Mouse (Mus musculus): ENCODE results near the gene Pea15a. TPM values are rescaled to one million over a fixed set of nuclear protein-coding genes. Genes with fewer than 3 reads are reported as not detected.

Gene Pea15a
- polyA plus RNA-seq, 1 experiment from 2014 or later: 350 TPM

DNA sequence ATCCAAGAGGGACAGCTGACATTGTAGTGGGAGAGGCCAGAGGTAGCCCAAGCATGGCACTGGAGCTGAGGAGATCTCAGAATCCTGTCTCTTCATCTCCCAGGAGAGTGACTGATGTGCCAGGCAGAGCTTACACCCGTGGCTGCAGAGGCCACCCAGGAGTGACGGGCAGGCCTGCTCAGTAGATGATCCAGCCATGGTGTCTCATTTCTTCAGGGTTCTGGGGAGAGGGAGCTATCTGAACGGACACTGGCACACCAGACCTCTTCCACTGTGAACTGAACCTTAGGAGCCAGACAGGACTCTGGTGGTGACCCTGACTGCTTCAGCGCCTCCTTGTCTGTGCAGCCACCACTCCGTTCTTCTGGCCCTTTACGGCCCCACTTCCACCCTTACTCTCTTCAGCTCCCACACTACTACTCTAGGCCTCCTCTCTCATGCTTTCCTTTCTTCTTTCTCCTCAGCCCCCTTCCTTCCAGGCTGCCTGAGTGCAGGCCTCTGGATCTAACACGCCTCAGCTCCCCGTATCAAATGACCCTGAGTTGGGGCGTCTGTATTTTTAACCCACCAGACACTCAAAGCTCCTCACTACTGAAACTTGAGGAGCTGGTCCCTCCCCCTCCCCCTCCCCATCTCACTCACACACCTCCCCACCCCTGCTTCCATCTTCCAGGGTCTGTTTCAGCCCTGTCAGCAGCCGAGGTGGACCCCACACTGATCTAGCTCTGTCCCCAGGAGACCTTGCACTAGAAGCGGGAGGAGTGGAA, 14.9 kb upstream of the Pea15a start:
- Histone ChIP-seq H3K9me3 (ENCODE audit: control insufficient read depth, low read length) (no peaks in the 10 kb centered on the region), H3K9ac (replicated peaks; ENCODE audit: low read depth, low read length) (no peak overlapping the region), H3K27ac (ENCODE audit: low read depth, low read length) (no peak overlapping the region), H3K4me1 (ENCODE audit: control insufficient read depth, insufficient read depth, low read length) (peaks cover 5% of the 10 kb centered on the region; the same call in 1 of the 2 replicates), H3K4me3 (ENCODE audit: low read depth, low read length) (no peak overlapping the region), H3K36me3 (ENCODE audit: control insufficient read depth, insufficient read depth, low read length) (no peaks in the 10 kb centered on the region), H3K27me3 (ENCODE audit: control insufficient read depth, insufficient read depth, low read length) (no peaks in the 10 kb centered on the region), H3K4me2 (ENCODE audit: low read depth, low read length) (no peak overlapping the region)
- ATAC-seq (ENCODE audit: low read depth): no peak
- 52% methylated on average over 11 of the region's 11 CpGs for WGBS

DNA sequence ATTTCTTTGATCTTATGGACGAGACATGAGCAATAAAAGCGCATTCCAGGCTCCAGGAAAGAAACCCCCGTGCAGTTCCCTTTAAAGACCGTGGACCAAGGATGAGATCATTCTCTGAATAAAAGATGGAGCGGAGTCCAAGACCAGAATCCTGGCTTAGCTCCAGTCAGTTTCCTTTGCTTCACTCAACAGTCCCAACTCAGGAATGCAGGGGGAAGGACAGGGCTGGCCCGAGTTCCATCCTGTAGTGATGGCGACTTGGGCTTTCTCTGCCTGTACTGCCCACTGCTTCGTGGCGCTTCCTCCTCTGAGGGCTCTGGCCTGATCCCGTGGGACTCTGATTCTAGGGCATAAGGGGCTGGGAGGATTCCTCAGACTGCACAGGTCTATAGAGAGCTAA, 13.8 kb upstream of the Pea15a start:
- ATAC-seq (ENCODE audit: low read depth): peak; percentile 49; the same call in 1 of the 2 replicates
- H3K4me2 ChIP-seq (ENCODE audit: low read depth, low read length): no peak overlapping the region
- H3K9me3 ChIP-seq (ENCODE audit: control insufficient read depth, low read length): no peaks in the 10 kb centered on the region
- no peaks in the 10 kb centered on the region for H3K27me3 ChIP-seq (ENCODE audit: control insufficient read depth, insufficient read depth, low read length)
- no peak overlapping the region for H3K4me3 ChIP-seq (ENCODE audit: low read depth, low read length)
- no peaks in the 10 kb centered on the region for H3K36me3 ChIP-seq (ENCODE audit: control insufficient read depth, insufficient read depth, low read length)
- no peak overlapping the region for H3K9ac ChIP-seq (replicated peaks; ENCODE audit: low read depth, low read length)
- H3K4me1 ChIP-seq (ENCODE audit: control insufficient read depth, insufficient read depth, low read length): peaks cover 5% of the 10 kb centered on the region; the same call in 1 of the 2 replicates
- 31% methylated on average over 10 of the region's 10 CpGs for WGBS
- 0 out of 2 replicates have a peak overlapping the region, but pooled peaks have one; percentile 2 for H3K27ac ChIP-seq (ENCODE audit: low read depth, low read length)

DNA sequence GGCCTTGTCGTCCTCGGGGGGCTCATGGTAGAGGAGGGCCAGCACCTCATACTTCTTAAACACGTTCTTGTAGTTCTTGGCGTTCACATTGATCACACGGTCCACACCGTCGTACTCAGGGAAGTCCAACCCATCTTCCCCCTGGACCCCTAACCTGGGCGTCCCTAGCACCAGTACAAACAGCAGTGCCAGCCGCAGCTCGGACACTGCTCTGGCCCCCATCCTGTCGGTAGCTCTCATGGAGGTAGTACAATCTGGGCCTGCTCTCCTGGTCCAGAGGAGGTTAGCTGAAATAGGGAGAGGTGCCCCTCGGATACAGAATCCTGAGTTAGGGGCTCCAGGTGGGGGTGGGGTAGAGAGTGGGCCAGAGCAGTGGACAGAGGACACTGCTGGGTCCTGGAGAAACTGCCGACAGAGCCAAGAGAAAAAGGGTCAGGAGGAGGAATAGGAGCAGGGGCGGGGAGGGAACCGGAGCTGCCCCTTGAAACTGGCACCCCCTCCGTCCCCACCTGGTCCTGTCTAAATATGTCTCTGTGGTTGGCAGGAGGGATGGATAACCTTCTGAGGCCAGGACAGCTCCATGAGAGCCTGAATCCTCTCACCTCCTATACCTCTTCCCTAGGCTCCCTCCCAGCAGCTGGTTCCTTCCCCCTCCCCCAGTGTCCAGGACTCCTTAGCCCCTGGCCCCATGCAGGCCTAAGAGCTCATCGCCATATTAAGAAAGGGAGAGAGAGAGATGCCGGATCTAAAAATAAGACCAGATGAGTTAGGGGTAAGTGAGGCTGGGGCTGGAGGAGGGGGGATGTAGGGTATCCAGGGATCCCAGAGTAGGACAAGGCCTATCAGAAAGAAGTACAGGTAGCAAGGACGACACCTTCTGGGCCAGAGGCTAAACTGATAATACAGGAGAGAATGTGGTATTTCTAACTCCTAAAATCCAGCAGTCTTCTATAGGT, 13.1 kb upstream of the Pea15a start, which contains the start of gene Casq1:
TSS of gene Casq1 (minus strand) at position 418 of the 956 bp plus-strand sequence.
- Histone ChIP-seq H3K27me3 (ENCODE audit: control insufficient read depth, insufficient read depth, low read length) (no peaks in the 10 kb centered on the region), H3K9me3 (ENCODE audit: control insufficient read depth, low read length) (no peaks in the 10 kb centered on the region), H3K36me3 (ENCODE audit: control insufficient read depth, insufficient read depth, low read length) (no peaks in the 10 kb centered on the region), H3K4me1 (ENCODE audit: control insufficient read depth, insufficient read depth, low read length) (peaks cover 5% of the 10 kb centered on the region; the same call in 1 of the 2 replicates), H3K9ac (replicated peaks; ENCODE audit: low read depth, low read length) (no peak within 1 kb of the TSS), H3K4me3 (ENCODE audit: low read depth, low read length) (no peak within 1 kb of the TSS), H3K4me2 (ENCODE audit: low read depth, low read length) (no peak within 1 kb of the TSS), H3K27ac (ENCODE audit: low read depth, low read length) (0 out of 2 replicates have a peak within 1 kb of the TSS, but pooled peaks have one; percentile 2)
- 86% methylated on average over 18 of the region's 19 CpGs for WGBS
- ATAC-seq (ENCODE audit: low read depth): no peak

DNA sequence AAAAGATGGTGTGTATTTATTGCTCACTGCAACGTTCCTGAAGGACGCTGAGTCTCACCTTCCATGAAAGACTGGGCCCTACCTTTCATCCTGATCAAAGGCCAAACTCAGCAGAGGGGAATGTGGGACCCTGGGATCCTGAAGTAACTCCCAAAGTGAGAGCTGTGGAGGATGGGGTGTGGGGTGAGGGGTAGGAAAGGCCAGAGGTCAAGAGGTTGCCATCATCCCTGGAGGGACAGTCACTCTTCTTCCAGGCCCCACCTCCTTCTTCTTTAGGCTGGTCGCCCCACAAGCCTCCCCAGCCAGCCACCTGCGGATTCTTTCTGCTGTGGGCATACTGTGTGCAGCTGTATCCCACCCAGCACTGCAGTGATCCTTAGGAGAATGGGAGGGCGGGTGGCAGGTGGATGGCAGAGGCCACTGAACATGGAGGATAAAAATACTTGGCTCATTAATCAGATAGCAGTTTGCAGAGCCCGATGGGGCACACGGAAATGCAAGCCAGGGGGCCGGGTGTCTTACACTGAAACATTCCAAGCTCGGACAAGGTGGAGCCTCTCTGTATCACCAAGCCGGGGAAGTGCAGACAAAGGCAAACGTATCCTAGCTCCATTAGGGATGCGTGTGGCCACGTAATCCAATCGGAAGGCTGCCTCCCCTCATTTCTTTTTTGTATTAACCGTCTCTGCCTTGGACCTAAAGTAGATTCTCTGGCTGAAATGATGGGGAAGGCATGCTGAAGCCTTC, 11.7 kb upstream of the Pea15a start:
- Histone ChIP-seq H3K4me1 (ENCODE audit: control insufficient read depth, insufficient read depth, low read length) (peaks cover 9% of the 10 kb centered on the region; the same call in 1 of the 2 replicates), H3K27ac (ENCODE audit: low read depth, low read length) (no peak overlapping the region), H3K4me2 (ENCODE audit: low read depth, low read length) (no peak overlapping the region)

DNA sequence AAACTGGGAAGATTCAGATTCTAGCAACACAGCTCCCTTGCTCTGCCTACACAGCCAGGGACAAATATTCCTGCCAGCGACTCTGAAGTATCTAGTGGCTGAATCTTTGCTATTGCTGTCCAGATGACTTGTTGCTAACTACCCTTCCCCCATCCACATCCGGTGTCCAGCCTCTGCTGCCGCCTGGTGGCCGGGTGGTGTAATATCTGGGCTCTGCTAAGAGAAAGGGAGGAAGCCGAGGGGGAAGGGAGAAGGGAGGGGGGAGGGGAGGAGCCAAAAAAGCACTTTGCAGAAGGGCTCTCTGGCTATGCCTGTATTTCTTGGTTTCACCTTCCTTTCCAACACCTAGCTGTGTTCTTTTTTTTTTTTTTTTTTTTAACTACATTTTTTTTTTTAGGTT, 10.5 kb upstream of the Pea15a start:
- WGBS: 2% methylated on average over 5 of the region's 5 CpGs
- no peak overlapping the region for H3K9ac ChIP-seq (replicated peaks; ENCODE audit: low read depth, low read length)
- no peaks in the 10 kb centered on the region for H3K9me3 ChIP-seq (ENCODE audit: control insufficient read depth, low read length)

More for the DNA sequence above, 11.7 kb upstream of the Pea15a start:
- H3K36me3 ChIP-seq (ENCODE audit: control insufficient read depth, insufficient read depth, low read length): no peaks in the 10 kb centered on the region
- ATAC-seq (ENCODE audit: low read depth): no peak
- no peaks in the 10 kb centered on the region for H3K9me3 ChIP-seq (ENCODE audit: control insufficient read depth, low read length)
- no peaks in the 10 kb centered on the region for H3K27me3 ChIP-seq (ENCODE audit: control insufficient read depth, insufficient read depth, low read length)
- 53% methylated on average over 15 of the region's 15 CpGs for WGBS
- no peak overlapping the region for H3K9ac ChIP-seq (replicated peaks; ENCODE audit: low read depth, low read length)
- H3K4me3 ChIP-seq (ENCODE audit: low read depth, low read length): no peak overlapping the region

DNA sequence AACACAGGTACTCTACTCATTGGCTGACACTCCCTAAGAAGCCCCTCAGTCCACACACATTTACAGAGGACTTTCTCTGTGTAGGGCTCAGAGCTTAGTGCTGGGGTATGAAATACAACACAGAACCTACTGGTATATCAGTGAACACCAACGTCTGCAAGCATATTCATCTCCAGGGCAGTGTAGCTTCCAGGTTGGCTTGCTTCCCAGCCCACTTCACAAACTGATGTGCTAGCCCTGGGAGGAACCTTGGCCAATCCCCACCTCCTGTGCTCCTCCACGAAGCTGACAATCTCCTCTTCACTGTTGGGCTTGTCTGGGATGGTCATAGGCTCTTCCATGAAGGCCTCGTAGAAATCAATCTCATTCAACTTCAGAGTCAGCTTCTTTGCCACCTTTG, 8.1 kb upstream of the Pea15a start:
- H3K4me1 ChIP-seq (ENCODE audit: control insufficient read depth, insufficient read depth, low read length): peaks cover 5% of the 10 kb centered on the region; the same call in 1 of the 2 replicates
- no peak overlapping the region for H3K4me3 ChIP-seq (ENCODE audit: low read depth, low read length)
- no peaks in the 10 kb centered on the region for H3K27me3 ChIP-seq (ENCODE audit: control insufficient read depth, insufficient read depth, low read length)
- H3K4me2 ChIP-seq (ENCODE audit: low read depth, low read length): no peak overlapping the region
- H3K9me3 ChIP-seq (ENCODE audit: control insufficient read depth, low read length): no peaks in the 10 kb centered on the region
- no peak overlapping the region for H3K9ac ChIP-seq (replicated peaks; ENCODE audit: low read depth, low read length)
- H3K36me3 ChIP-seq (ENCODE audit: control insufficient read depth, insufficient read depth, low read length): no peaks in the 10 kb centered on the region
- no peak for ATAC-seq (ENCODE audit: low read depth)
- H3K27ac ChIP-seq (ENCODE audit: low read depth, low read length): no peak overlapping the region
- 68% methylated on average over 3 of the region's 3 CpGs for WGBS

More for the DNA sequence above, 10.5 kb upstream of the Pea15a start:
- H3K4me1 ChIP-seq (ENCODE audit: control insufficient read depth, insufficient read depth, low read length): peaks cover 9% of the 10 kb centered on the region; the same call in 1 of the 2 replicates
- ATAC-seq (ENCODE audit: low read depth): peak; percentile 22
- no peaks in the 10 kb centered on the region for H3K36me3 ChIP-seq (ENCODE audit: control insufficient read depth, insufficient read depth, low read length)
- H3K4me2 ChIP-seq (ENCODE audit: low read depth, low read length): no peak overlapping the region
- 0 out of 2 replicates have a peak overlapping the region, but pooled peaks have one; percentile 35 for H3K27ac ChIP-seq (ENCODE audit: low read depth, low read length)
- no peak overlapping the region for H3K4me3 ChIP-seq (ENCODE audit: low read depth, low read length)
- H3K27me3 ChIP-seq (ENCODE audit: control insufficient read depth, insufficient read depth, low read length): no peaks in the 10 kb centered on the region

DNA sequence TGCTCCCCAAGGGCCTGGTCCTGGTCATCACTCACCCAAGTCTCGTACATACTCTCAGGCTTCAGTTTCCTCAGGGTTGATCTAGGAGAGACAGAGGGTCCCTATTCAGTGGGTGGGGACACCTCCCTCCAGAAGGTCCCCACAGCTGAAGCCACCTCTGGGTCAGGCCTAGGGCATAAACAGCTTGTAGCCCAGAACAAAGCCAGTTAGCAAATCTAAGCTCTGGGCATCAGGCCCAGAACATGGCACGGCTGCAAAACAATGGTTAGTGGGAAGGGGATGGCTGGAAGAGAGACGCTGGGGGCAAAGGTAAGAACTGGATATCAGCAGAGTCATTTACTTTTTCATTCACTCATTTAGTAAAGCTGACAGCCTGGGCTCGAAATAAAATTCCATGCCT, 7.2 kb upstream of the Pea15a start:
- Histone ChIP-seq H3K9ac (replicated peaks; ENCODE audit: low read depth, low read length) (no peak overlapping the region), H3K27ac (ENCODE audit: low read depth, low read length) (peak overlapping the region; percentile 28; the same call in 1 of the 2 replicates)
- ATAC-seq (ENCODE audit: low read depth): peak; percentile 36; the same call in 1 of the 2 replicates

DNA sequence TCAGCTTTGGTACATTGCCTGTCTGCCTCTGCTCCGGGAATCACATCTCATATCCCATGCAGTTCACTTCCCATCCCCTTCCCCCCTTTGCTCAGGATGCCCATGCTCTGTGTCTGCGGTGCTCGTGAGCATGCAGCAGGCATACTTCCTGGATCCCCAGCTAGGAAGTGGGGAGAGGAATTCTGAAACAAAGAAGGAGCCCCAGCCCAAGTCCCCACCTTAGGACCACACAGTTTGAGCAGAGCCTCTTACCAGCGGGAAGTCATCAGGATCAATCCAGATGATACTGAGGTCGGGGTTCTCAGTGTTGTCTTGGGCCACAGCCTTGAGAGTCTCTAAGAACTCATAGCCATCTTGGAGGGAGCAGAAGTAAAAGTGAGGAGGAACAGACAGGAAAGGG, 6.2 kb upstream of the Pea15a start:
- no peak overlapping the region for H3K4me3 ChIP-seq (ENCODE audit: low read depth, low read length)
- no peaks in the 10 kb centered on the region for H3K36me3 ChIP-seq (ENCODE audit: control insufficient read depth, insufficient read depth, low read length)
- H3K9me3 ChIP-seq (ENCODE audit: control insufficient read depth, low read length): no peaks in the 10 kb centered on the region
- H3K27me3 ChIP-seq (ENCODE audit: control insufficient read depth, insufficient read depth, low read length): no peaks in the 10 kb centered on the region
- no peak overlapping the region for H3K27ac ChIP-seq (ENCODE audit: low read depth, low read length)
- WGBS: 59% methylated on average over 5 of the region's 5 CpGs
- H3K9ac ChIP-seq (replicated peaks; ENCODE audit: low read depth, low read length): no peak overlapping the region
- no peak for ATAC-seq (ENCODE audit: low read depth)
- H3K4me1 ChIP-seq (ENCODE audit: control insufficient read depth, insufficient read depth, low read length): peaks cover 5% of the 10 kb centered on the region; the same call in 1 of the 2 replicates
- H3K4me2 ChIP-seq (ENCODE audit: low read depth, low read length): no peak overlapping the region

More for the DNA sequence above, 7.2 kb upstream of the Pea15a start:
- WGBS: 45% methylated on average over 4 of the region's 4 CpGs
- Histone ChIP-seq H3K9me3 (ENCODE audit: control insufficient read depth, low read length) (no peaks in the 10 kb centered on the region), H3K4me1 (ENCODE audit: control insufficient read depth, insufficient read depth, low read length) (0 out of 2 replicates have a peak, but pooled peaks cover 5% of the 10 kb centered on the region), H3K27me3 (ENCODE audit: control insufficient read depth, insufficient read depth, low read length) (no peaks in the 10 kb centered on the region), H3K36me3 (ENCODE audit: control insufficient read depth, insufficient read depth, low read length) (no peaks in the 10 kb centered on the region), H3K4me3 (ENCODE audit: low read depth, low read length) (no peak overlapping the region), H3K4me2 (ENCODE audit: low read depth, low read length) (no peak overlapping the region)

All from neural tube, embryonic 14.5 days (tissue).